Mouse (Mus musculus): ENCODE measurements around the gene Wwc1.
"Not testable (repeated sequence)": the region's sequence is repeated elsewhere in the genome, so short reads cannot be mapped to it uniquely, and the experiment has no call there.

Gene Wwc1

GRCm38 (mm10) chr11:35877651-35878558 is 102.4 kb downstream of the Wwc1 start:
- peak; percentile 15 for DNase-seq (ENCODE audit: low read depth)

- DNase-seq (ENCODE audit: low read depth): no peak
Measured at GRCm38 (mm10) chr11:35873624-35874244, 106.6 kb downstream of the Wwc1 start.

- DNase-seq (ENCODE audit: low read depth): peak; percentile 8
Measured at GRCm38 (mm10) chr11:35870961-35871360, 109.4 kb downstream of the Wwc1 start.

- no peak for DNase-seq (ENCODE audit: low read depth)
Measured at GRCm38 (mm10) chr11:35866140-35866539, 114.2 kb downstream of the Wwc1 start.

- no peak for DNase-seq (ENCODE audit: low read depth)
Measured at GRCm38 (mm10) chr11:35864981-35865604, 115.2 kb downstream of the Wwc1 start.

- no peak for DNase-seq (ENCODE audit: low read depth)
Measured at GRCm38 (mm10) chr11:35863653-35864052, 116.7 kb downstream of the Wwc1 start.

- DNase-seq (ENCODE audit: low read depth): no peak
Measured at GRCm38 (mm10) chr11:35857395-35858067, 122.8 kb downstream of the Wwc1 start.

- no peak for DNase-seq (ENCODE audit: low read depth)
Measured at GRCm38 (mm10) chr11:35856359-35857040, 123.8 kb downstream of the Wwc1 start.

GRCm38 (mm10) chr11:35855567-35855966 is 124.8 kb downstream of the Wwc1 start:
- no peak for DNase-seq (ENCODE audit: low read depth)

GRCm38 (mm10) chr11:35854941-35855340 is 125.4 kb downstream of the Wwc1 start:
- no peak for DNase-seq (ENCODE audit: low read depth)

GRCm38 (mm10) chr11:35853651-35854050 is 126.7 kb downstream of the Wwc1 start:
- no peak for DNase-seq (ENCODE audit: low read depth)

- DNase-seq (ENCODE audit: low read depth): no peak
Measured at GRCm38 (mm10) chr11:35852731-35853130, 127.6 kb downstream of the Wwc1 start.

- no peak for DNase-seq (ENCODE audit: low read depth)
Measured at GRCm38 (mm10) chr11:35844299-35844698, 136.0 kb downstream of the Wwc1 start.

- DNase-seq (ENCODE audit: low read depth): not testable (repeated sequence)
Measured at GRCm38 (mm10) chr11:35842560-35842959, 137.8 kb downstream of the Wwc1 start.

GRCm38 (mm10) chr11:35841738-35842325 is 138.5 kb downstream of the Wwc1 start:
- no peak for DNase-seq (ENCODE audit: low read depth)

- DNase-seq (ENCODE audit: low read depth): not testable (repeated sequence)
Measured at GRCm38 (mm10) chr11:35840806-35841205, 139.5 kb downstream of the Wwc1 start.

- DNase-seq (ENCODE audit: low read depth): no peak
Measured at GRCm38 (mm10) chr11:35840282-35840681, 140.0 kb downstream of the Wwc1 start.

GRCm38 (mm10) chr11:35838345-35839338 is 141.7 kb downstream of the Wwc1 start:
- peak; percentile 67 for DNase-seq (ENCODE audit: low read depth)

- DNase-seq (ENCODE audit: low read depth): no peak
Measured at GRCm38 (mm10) chr11:35837156-35838126, 142.9 kb downstream of the Wwc1 start.

Measured in fibroblast of lung, adult 2 months (primary cell).